In genomic region chr3:56485550-56486400, GRCm38 (mm10) we compare ENCODE assay signal across 9 mouse cellular contexts.
DNase-seq lines count a peak whose midpoint lies in the region; ATAC-seq and TF ChIP-seq lines count a peak whose summit lies in the region.
"Had no signal": no experiment of that assay in that cellular context is flagged by ENCODE, and none has a peak within 500 bp of the region (broad histone marks: within the 10 kb centered on the region; RNA-seq: fewer than 3 reads in every experiment).

No protein-coding gene starts in this region.

- H3K9ac ChIP-seq in hindbrain, embryonic 14.5 days: no peak overlapping the region
- H3K9ac ChIP-seq: limb, embryonic 15.5 days had no signal

- H3K4me3 ChIP-seq in layer of hippocampus, adult 2 months: no peak overlapping the region
- no peak overlapping the region for H3K4me3 ChIP-seq in hindbrain, embryonic 14.5 days (replicated peaks; ENCODE audit: low read length)
- H3K4me3 ChIP-seq: limb, embryonic 15.5 days had no signal

- DNase-seq in adrenal gland, postnatal 25 days: peak; percentile 2
- no peak for DNase-seq in adrenal gland, postnatal 4 days (ENCODE audit: low spot score in 2 of 2)
- no peak for DNase-seq in layer of hippocampus, adult 2 months (ENCODE audit: low spot score in 2 of 2)
- DNase-seq in layer of hippocampus, adult 9-10 months (ENCODE audit: low spot score): no peak
- peak; percentile 94 to 95 for DNase-seq in cerebellum, postnatal 10 days
- no peak for DNase-seq in hindbrain, embryonic 14.5 days (ENCODE audit: low spot score)
- no peak for DNase-seq in yolk sac, embryonic 10.5 days (ENCODE audit: low spot score)
- DNase-seq in spleen, adult 12 weeks (ENCODE audit: low spot score): no peak

- H3K4me1 ChIP-seq in hindbrain, embryonic 14.5 days (replicated peaks; ENCODE audit: control insufficient read depth, insufficient read depth, low read length): no peaks in the 10 kb centered on the region
- H3K4me1 ChIP-seq: limb, embryonic 15.5 days had no signal

- H3K9me3 ChIP-seq in hindbrain, embryonic 14.5 days (ENCODE audit: control insufficient read depth, low read length): no peaks in the 10 kb centered on the region
- H3K9me3 ChIP-seq: limb, embryonic 15.5 days had no signal

- ATAC-seq in hindbrain, embryonic 14.5 days (ENCODE audit: low FRiP score): peak; percentile 51; the same call in 1 of the 2 replicates

- WGBS in hindbrain, embryonic 14.5 days: 58% methylated on average over 12 of the region's 12 CpGs

- H3K27me3 ChIP-seq in hindbrain, embryonic 14.5 days (ENCODE audit: control insufficient read depth, insufficient read depth, low read length): no peaks in the 10 kb centered on the region
- H3K27me3 ChIP-seq: limb, embryonic 15.5 days had no signal

- H3K4me2 ChIP-seq in hindbrain, embryonic 14.5 days (replicated peaks): no peak overlapping the region
- H3K4me2 ChIP-seq: limb, embryonic 15.5 days had no signal

- peak; percentile 16; the same call in 1 of the 2 replicates for TF ChIP-seq CTCF in layer of hippocampus, adult 2 months (conservative IDR thresholded peaks at IDR 0.05)

- no peaks in the 10 kb centered on the region for H3K36me3 ChIP-seq in hindbrain, embryonic 14.5 days (replicated peaks; ENCODE audit: control insufficient read depth, insufficient read depth)
- H3K36me3 ChIP-seq: limb, embryonic 15.5 days had no signal

- H3K27ac ChIP-seq in layer of hippocampus, adult 2 months: peak overlapping the region; percentile 49
- peak overlapping the region; percentile 23 for H3K27ac ChIP-seq in hindbrain, embryonic 14.5 days
- H3K27ac ChIP-seq: limb, embryonic 15.5 days had no signal

Comparison
In these comparisons a context has a peak if more than half of its experiments do, and no peak if none do; other contexts are left out.
1. DNase-seq: peak in adrenal gland, postnatal 25 days (single experiment) and cerebellum, postnatal 10 days (2 of 2); none in adrenal gland, postnatal 4 days (0 of 2), layer of hippocampus, adult 2 months (0 of 2), layer of hippocampus, adult 9-10 months (single experiment), hindbrain, embryonic 14.5 days (single experiment), yolk sac, embryonic 10.5 days (single experiment) and spleen, adult 12 weeks (single experiment).